Mouse (Mus musculus) layer of hippocampus, adult 9-10 months (tissue): ENCODE data around the gene Mrpl53.

Source experiments
- DNase-seq: peaks from one replicate; pipeline ENCODE4 v3.0.0; 2022; ENCODE audit warnings: low spot score

Mrpl53 gene

GRCm38 (mm10) chr6:83095968-83096367, 12.9 kb upstream of the Mrpl53 start:
- no peak for DNase-seq

- no peak for DNase-seq
Observed at GRCm38 (mm10) chr6:83098411-83098810, 10.4 kb upstream of the Mrpl53 start.

GRCm38 (mm10) chr6:83101316-83101687, 7.5 kb upstream of the Mrpl53 start, which contains the start of the genes Ccdc142 and Gm42688:
TSS of gene Ccdc142 (plus strand) at chr6:83101601.
TSS of gene Gm42688 (plus strand) at chr6:83101617.
- DNase-seq = peak; percentile 82

- no peak for DNase-seq
Observed at GRCm38 (mm10) chr6:83101688-83102556, 6.9 kb upstream of the Mrpl53 start.

- DNase-seq = no peak
Observed at GRCm38 (mm10) chr6:83103130-83103650, 5.7 kb upstream of the Mrpl53 start.

- DNase-seq = no peak
Observed at GRCm38 (mm10) chr6:83104158-83104557, 4.7 kb upstream of the Mrpl53 start.

- DNase-seq = no peak
Observed at GRCm38 (mm10) chr6:83107566-83108400, 1.1 kb upstream of the Mrpl53 start.

- DNase-seq = no peak
Observed at GRCm38 (mm10) chr6:83111510-83112136, 2.8 kb downstream of the Mrpl53 start.

GRCm38 (mm10) chr6:83115011-83115671, 6.3 kb downstream of the Mrpl53 start, which contains the start of gene Mogs:
TSS of gene Mogs (plus strand) at chr6:83115496.
- peak; percentile 67 for DNase-seq

- no peak for DNase-seq
Observed at GRCm38 (mm10) chr6:83115682-83116372, 7.0 kb downstream of the Mrpl53 start.

- DNase-seq = no peak
Observed at GRCm38 (mm10) chr6:83116373-83117164, 7.7 kb downstream of the Mrpl53 start.

GRCm38 (mm10) chr6:83117165-83117438, 8.3 kb downstream of the Mrpl53 start:
- no peak for DNase-seq

GRCm38 (mm10) chr6:83117616-83118015, 8.8 kb downstream of the Mrpl53 start:
- DNase-seq = no peak

GRCm38 (mm10) chr6:83118369-83118768, 9.5 kb downstream of the Mrpl53 start:
- no peak for DNase-seq

GRCm38 (mm10) chr6:83118825-83119733, 10.2 kb downstream of the Mrpl53 start:
- DNase-seq = no peak

GRCm38 (mm10) chr6:83119734-83120051, 10.9 kb downstream of the Mrpl53 start:
- DNase-seq = no peak

GRCm38 (mm10) chr6:83120930-83121862, 12.4 kb downstream of the Mrpl53 start, which contains the start of gene Wbp1:
TSS of gene Wbp1 (minus strand) at chr6:83121559.
- DNase-seq = peak; percentile 99
